Mouse (Mus musculus) heart, adult 2 months (tissue): ENCODE measurements around the gene Gnl2.

Source experiments
- CTCF ChIP-seq: fragments of 200-600 bp; IDR thresholded peaks from 2 replicates; pipeline ENCODE4 v1.8.1; 2022; ENCODE audit warnings: antibody characterized with exemption, mild to moderate bottlenecking, moderate library complexity
- EP300 ChIP-seq: fragments of 200-500 bp; IDR thresholded peaks from 2 replicates; pipeline ENCODE4 v1.6.1; 2011; ENCODE audit warnings: low read depth, low read length, control low read depth; ENCODE audit not compliant: insufficient read depth
- POLR2A ChIP-seq: fragments of 200-500 bp; IDR thresholded peaks from 2 replicates; pipeline ENCODE4 v1.6.1; 2011; ENCODE audit warnings: mild to moderate bottlenecking, low read depth, low read length, control low read depth; ENCODE audit not compliant: insufficient read depth

- TF ChIP-seq EP300, result no peak
- TF ChIP-seq POLR2A, result no peak
- peak; percentile 84 for TF ChIP-seq CTCF
Observed at GRCm38 (mm10) chr4:125059025-125059424, 42.6 kb downstream of the Gnl2 start.
